Mouse (Mus musculus) lung, adult 2 months (tissue): ENCODE data around the gene Gm2696.

Experiments
- CTCF ChIP-seq: fragments of 200-500 bp; IDR thresholded peaks from 2 replicates; pipeline ENCODE4 v1.5.1; 2011; ENCODE audit warnings: mild to moderate bottlenecking, low read length, control low read depth; ENCODE audit not compliant: insufficient read depth
- POLR2A ChIP-seq: fragments of 200-500 bp; IDR thresholded peaks from 2 replicates; pipeline ENCODE4 v1.6.1; 2011; ENCODE audit warnings: low read depth, mild to moderate bottlenecking, control low read depth, low read length, borderline replicate concordance; ENCODE audit errors: extremely low read depth

DNA sequence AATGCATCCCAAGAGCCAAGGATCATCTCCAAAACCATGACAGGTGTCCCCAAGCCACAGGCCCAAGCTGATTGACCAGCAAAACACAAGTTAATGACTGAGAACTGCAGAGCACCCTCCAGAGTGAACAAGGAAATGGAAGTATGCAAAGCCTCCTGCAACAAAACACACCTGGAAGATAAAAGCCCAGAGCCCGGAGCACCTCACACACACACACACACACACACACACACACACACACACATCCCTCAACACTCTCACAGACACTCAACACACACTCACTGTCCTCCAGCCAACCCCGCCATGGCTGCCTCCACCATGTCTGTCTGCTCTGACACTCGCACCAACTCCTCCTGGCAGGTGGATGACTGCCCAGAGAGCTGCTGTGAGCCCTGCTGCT, 32.0 kb downstream of the Gm2696 start, which contains the start of gene Gm36176:
- no peak for TF ChIP-seq CTCF
- no peak for TF ChIP-seq POLR2A
